Mouse (Mus musculus): ENCODE results near the gene Acsl6. TPM values are rescaled to one million over a fixed set of nuclear protein-coding genes. Genes with fewer than 3 reads are reported as not detected.
"Not testable (repeated sequence)": the region's sequence is repeated elsewhere in the genome, so short reads cannot be mapped to it uniquely, and the experiment has no call there.

Acsl6 gene
- polyA plus RNA-seq, 1 experiment from 2014 or later, result 0.42 TPM

DNA sequence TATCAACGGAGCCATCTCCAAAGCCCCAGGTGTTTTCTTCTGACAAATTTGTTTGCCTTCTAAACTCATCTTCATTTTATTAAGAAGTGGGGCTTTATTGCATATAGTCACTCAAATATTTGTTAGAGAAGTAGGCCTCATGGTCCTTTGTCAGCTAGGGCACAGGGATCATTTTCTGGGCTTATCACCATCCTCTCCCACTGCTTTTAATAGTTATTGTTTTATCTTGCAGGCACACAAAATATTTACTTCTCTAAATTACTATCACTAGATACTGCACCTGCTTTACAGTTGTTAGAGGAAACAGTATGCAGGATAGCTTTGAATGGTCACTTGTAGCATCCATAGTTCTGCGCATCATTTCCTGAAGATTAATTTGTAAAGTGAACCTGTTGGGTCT lies 11.4 kb upstream of the Acsl6 start:
- CTCF ChIA-PET, result no interaction called here

DNA sequence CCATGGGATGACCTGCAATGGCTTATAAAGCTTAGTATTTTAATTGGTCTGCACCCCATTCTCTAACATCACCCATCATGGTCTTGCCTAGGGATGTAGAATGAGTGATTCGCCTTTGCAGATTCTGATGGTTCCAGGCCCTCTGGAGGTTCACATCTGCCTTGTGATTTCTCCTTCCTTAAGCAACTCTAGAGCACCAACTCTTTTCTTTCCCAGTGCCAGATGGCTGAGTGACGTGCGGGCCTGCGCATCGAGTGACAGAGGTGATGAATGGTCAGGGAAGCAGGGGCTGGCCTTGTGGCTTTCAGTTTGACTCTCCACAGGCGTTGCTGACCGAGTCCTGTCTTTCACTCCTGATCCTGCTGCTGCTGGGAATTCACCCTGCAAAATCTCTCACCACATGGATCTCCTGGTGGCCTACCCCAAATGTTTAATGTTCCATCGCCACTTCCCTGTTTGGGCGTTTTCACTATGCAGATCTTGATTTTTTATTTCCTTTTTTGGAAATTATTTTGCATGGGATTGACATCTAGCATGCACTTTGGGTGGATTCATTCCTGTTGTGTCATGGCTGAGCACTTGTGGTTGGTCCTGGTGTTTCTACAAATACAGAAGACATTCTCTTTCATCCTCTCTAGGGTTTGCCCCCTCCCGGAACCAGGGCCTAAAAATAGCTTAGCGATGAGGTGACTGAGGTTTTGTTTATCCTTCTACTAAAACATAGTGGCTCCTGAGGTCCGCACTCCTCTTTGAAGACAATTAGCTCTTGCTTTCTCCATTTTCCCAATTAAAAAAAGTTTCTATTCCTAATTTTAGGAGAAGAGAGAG lies 9.4 kb upstream of the Acsl6 start:
- ChIA-PET CTCF (interaction anchor here (1.2 kb wide), 1 partner anchor 13 kb away, joined by 3 read pairs; no protein-coding TSS in a partner anchor), POLR2A (no interaction called here)
- peaks cover 13% of the 10 kb centered on the region for H3K27me3 ChIP-seq
- DNase-seq (ENCODE audit: low read depth, low spot score) (no peak), ATAC-seq (no peak)
- no peak for TF ChIP-seq CTCF (IDR thresholded peaks at IDR 0.05)
- in situ Hi-C loops (cut with MboI; ENCODE audit: low pct_unique_long_range_greater_than_20kb), result no loop called here

More for the DNA sequence above, 11.4 kb upstream of the Acsl6 start:
- ATAC-seq (no peak), DNase-seq (ENCODE audit: low read depth, low spot score) (no peak)
- H3K27me3 ChIP-seq, result peaks cover 16% of the 10 kb centered on the region
- TF ChIP-seq CTCF (IDR thresholded peaks at IDR 0.05), result no peak
- in situ Hi-C loops (cut with MboI; ENCODE audit: low pct_unique_long_range_greater_than_20kb), result no loop called here
- POLR2A ChIA-PET, result no interaction called here

DNA sequence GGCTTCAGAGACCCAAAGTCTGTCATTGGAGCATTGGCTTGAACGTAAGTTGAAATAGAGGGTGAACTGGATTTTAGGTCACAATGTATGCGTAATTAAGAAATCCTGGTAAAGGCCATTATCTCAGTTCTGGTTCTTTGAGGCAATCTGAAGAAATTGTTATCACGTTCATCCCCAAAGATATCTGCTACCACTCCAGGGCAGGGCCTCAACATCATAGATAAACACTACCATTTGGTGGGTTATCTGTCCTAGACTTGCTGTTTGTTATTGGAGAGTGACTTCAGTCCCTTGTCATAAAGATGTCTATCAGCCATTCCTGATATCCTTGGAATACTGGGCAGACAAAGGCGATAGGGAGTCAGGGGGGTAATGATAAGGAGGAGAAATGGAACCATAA lies 7.6 kb upstream of the Acsl6 start:
- TF ChIP-seq CTCF (IDR thresholded peaks at IDR 0.05), result no peak
- CTCF ChIA-PET, result no interaction called here
- in situ Hi-C loops (cut with MboI; ENCODE audit: low pct_unique_long_range_greater_than_20kb), result no loop called here
- POLR2A ChIA-PET, result no interaction called here
- DNase-seq (ENCODE audit: low read depth, low spot score), result no peak
- peaks cover 13% of the 10 kb centered on the region for H3K27me3 ChIP-seq
- ATAC-seq, result no peak

DNA sequence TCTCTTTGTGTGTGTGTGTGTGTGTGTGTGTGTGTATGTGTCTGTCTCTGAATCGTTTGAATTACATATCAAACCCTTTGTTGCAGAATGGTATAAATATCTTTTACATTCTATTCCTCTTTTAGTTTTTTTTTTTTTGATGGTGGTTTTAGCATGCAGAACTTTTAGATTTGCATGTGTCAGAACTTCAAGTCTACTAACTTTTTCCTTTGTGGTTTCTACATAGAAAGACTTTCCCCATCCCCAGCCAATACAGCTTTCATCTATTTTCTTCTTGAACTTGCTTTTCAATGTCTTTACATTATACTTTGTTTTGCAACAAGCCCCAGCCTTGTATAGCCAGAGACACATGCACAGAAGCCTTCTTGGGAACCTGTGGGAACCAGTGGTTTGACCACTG lies 6.9 kb upstream of the Acsl6 start:
- in situ Hi-C loops (cut with MboI; ENCODE audit: low pct_unique_long_range_greater_than_20kb), result no loop called here
- ChIA-PET POLR2A (no interaction called here), CTCF (no interaction called here)
- TF ChIP-seq CTCF (IDR thresholded peaks at IDR 0.05), result no peak
- ATAC-seq (no peak), DNase-seq (ENCODE audit: low read depth, low spot score) (no peak)
- H3K27me3 ChIP-seq, result peaks cover 13% of the 10 kb centered on the region

DNA sequence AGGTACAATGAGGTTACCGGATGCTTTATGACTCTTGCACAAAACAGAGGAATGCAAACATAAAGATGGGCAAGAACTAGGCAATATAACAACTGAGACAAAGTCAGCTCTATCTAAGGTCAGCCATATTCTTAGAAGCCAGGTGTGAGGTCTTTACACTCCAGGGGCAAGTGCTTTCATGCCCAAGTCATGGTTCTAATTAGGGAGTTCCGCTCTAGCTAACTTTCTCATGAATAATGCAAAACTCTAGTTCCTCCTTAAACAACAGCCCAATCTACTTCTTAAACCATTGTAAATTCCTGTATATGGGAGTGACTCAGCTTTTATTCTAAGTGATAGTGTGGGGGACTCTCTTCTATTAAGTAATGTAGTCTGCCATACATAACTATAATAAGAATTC lies 6.1 kb upstream of the Acsl6 start:
- CTCF ChIA-PET; in situ Hi-C loops (cut with MboI; ENCODE audit: low pct_unique_long_range_greater_than_20kb); POLR2A ChIA-PET; DNase-seq (ENCODE audit: low read depth, low spot score); ATAC-seq; H3K27me3 ChIP-seq: not testable (repeated sequence)

DNA sequence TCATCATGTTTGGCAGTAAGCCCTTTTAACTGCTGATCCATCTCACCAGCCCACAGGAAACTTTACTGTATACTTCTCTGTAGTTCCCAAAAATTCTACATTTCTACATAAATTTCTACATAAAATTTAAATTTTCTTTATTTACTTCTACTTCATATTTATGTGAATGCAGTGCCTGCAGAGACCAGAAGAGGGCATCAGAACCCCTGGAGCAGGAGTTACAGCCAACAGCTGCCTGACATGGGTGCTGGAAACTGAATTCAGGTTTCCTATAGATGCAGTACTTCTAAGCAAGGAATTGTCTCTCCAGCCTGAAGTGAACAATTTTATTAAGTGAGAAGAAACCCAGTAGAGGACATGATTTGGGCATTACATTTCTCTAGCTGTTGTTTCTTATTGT lies 4.8 kb upstream of the Acsl6 start:
- ChIA-PET POLR2A (no interaction called here), CTCF (no interaction called here)
- TF ChIP-seq CTCF (IDR thresholded peaks at IDR 0.05), result peak; percentile 56
- in situ Hi-C loops (cut with MboI; ENCODE audit: low pct_unique_long_range_greater_than_20kb), result no loop called here
- peaks cover 12% of the 10 kb centered on the region for H3K27me3 ChIP-seq
- DNase-seq (ENCODE audit: low read depth, low spot score) (no peak), ATAC-seq (no peak)

DNA sequence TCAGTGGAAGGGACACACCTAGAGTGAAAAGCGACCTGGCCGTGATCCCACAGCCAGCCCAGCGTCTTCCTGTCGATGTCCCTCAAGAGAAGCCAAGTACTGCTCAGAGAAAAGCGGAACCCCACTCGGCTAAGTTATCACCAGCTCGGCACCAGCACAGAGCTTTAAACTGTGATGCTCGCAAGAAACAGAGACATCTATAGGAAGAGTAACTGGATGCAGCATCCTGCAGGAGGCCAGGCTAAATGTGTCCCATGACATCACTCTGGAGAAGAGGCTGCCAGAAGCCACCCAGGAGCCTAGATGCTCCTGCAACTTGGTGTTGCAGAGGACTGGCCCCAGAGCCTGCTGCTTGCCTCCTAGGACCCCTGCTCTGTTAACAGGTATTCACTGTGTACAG lies 1.6 kb upstream of the Acsl6 start:
- ATAC-seq (no peak), DNase-seq (ENCODE audit: low read depth, low spot score) (no peak)
- CTCF ChIA-PET, result no interaction called here
- POLR2A ChIA-PET, result no interaction called here
- peaks cover 11% of the 10 kb centered on the region for H3K27me3 ChIP-seq
- in situ Hi-C loops (cut with MboI; ENCODE audit: low pct_unique_long_range_greater_than_20kb), result loop anchor here (10.0 to 25.0 kb wide), 2 partner anchors 113 to 510 kb away; no protein-coding TSS in a partner anchor
- no peak for TF ChIP-seq CTCF (IDR thresholded peaks at IDR 0.05)

DNA sequence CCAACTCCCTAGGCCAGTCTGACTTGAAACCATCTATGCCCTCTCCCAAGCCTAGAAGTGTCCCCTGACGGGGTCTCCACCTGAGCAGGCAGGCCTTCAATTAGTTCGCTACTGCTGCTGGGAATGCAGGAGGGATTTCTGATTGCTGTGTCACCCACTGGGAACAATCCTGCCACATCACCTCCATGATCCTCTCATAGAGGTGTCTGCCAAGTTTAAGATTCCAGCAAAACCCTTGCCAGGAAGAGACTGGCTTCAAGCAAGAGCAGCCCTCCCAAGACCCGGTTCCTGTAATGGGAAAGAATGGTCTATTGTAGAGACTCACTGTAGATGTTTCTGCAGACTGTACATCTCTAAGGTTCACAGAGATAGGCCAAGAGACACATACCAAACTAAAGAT lies 992 bp upstream of the Acsl6 start:
- POLR2A ChIA-PET, result no interaction called here
- no peak for TF ChIP-seq CTCF (IDR thresholded peaks at IDR 0.05)
- CTCF ChIA-PET, result no interaction called here
- ATAC-seq, result no peak
- DNase-seq (ENCODE audit: low read depth, low spot score), result no peak
- peaks cover 11% of the 10 kb centered on the region for H3K27me3 ChIP-seq
- in situ Hi-C loops (cut with MboI; ENCODE audit: low pct_unique_long_range_greater_than_20kb), result loop anchor here (10.0 to 25.0 kb wide), 2 partner anchors 112 to 510 kb away; no protein-coding TSS in a partner anchor

DNA sequence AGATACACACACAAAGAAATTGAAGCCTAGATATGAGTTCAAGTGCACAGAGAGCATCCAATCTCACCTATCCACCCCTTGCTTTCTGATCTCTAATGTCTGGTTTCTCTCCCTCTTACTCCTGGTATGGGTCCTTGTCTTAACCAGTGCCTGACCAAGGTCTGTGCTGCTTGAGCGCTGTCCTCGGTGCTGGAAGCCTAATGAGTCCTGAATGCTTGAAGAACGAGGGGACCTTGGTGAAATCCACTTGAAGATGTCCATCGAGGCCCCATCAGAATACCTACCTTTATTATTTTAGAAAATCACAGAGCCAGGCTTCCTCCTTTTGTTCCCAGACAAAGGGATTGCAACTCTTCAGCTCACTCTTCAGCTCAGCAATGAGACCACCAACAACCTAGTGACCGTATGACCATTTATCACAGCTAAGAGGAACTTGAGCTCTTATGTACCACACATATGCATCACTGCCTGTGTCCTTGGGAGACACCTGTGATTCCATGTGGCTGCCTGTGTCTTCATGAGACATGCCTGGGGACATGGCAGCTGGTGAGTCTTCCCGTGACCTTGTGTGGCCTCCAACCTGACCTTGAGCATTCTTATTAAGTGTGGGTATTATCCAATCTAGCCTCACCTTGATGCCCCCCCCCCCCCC lies 396 bp upstream of the Acsl6 start:
- ChIA-PET CTCF (no interaction called here), POLR2A (no interaction called here)
- DNase-seq (ENCODE audit: low read depth, low spot score) (peak; percentile 17), ATAC-seq (no peak)
- peaks cover 11% of the 10 kb centered on the region for H3K27me3 ChIP-seq
- TF ChIP-seq CTCF (IDR thresholded peaks at IDR 0.05), result no peak
- in situ Hi-C loops (cut with MboI; ENCODE audit: low pct_unique_long_range_greater_than_20kb), result loop anchor here (10.0 to 25.0 kb wide), 2 partner anchors 112 to 509 kb away; no protein-coding TSS in a partner anchor

DNA sequence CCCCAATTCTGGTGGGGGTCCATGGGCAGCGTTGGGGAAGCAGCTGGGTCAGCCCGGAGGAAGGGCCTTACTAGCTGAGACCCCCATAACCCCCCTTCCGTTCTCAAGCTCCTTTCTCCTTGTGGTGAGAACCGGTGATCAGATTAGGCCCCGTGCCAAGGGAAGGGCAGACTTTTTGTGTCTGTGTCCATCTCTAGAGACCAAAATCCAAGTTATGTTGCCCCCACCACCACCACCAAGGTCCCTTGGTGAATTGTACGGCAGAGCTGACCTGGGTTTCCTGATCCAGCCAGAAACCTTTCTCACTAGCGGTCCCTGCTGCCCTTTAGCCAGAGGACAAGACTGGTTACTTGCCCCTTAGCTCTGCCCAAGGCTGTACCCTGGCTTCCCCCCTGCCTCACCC lies 874 bp downstream of the Acsl6 start:
- ChIA-PET POLR2A (no interaction called here), CTCF (no interaction called here)
- in situ Hi-C loops (cut with MboI; ENCODE audit: low pct_unique_long_range_greater_than_20kb), result loop anchor here (10.0 to 25.0 kb wide), 2 partner anchors 110 to 508 kb away; no protein-coding TSS in a partner anchor
- TF ChIP-seq CTCF (IDR thresholded peaks at IDR 0.05), result no peak
- DNase-seq (ENCODE audit: low read depth, low spot score) (no peak), ATAC-seq (no peak)
- H3K27me3 ChIP-seq, result peaks cover 11% of the 10 kb centered on the region

DNA sequence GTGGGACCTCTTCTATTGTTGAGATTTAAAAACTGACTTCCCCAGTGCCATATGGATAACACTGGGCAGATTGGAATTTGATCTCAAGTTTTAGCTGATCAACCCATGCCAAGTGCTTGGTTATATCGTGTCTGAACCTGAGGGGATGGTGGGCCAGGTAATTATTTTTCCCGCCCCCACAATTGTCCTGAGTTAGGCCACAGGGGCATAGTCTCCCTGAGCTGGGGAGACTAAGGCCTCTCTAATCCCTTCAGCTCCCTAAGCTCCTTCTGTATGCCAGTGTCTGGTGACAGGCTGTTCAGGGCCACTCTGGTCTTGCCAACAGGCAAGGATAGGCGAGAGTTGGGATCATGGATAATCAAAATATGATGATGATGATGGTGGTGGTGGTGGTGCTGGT lies 1.7 kb downstream of the Acsl6 start:
- ChIA-PET CTCF (interaction anchor here (1.5 kb wide), 1 partner anchor 40 kb away, joined by 3 read pairs; no protein-coding TSS in a partner anchor), POLR2A (no interaction called here)
- TF ChIP-seq CTCF (IDR thresholded peaks at IDR 0.05), result no peak
- no peak for DNase-seq (ENCODE audit: low read depth, low spot score)
- in situ Hi-C loops (cut with MboI; ENCODE audit: low pct_unique_long_range_greater_than_20kb), result loop anchor here (5.0 to 25.0 kb wide), 4 partner anchors 42 to 507 kb away; no protein-coding TSS in a partner anchor
- H3K27me3 ChIP-seq, result peaks cover 11% of the 10 kb centered on the region
- ATAC-seq, result no peak
